Mouse (Mus musculus) hindbrain, embryonic 15.5 days (tissue): ENCODE results near the gene Pate3. TPM values are rescaled to one million over a fixed set of nuclear protein-coding genes. Genes with fewer than 3 reads are reported as not detected.
"Not testable (repeated sequence)": the region's sequence is repeated elsewhere in the genome, so short reads cannot be mapped to it uniquely, and the experiment has no call there.

Source experiments
- ATAC-seq: fragments of 200-750 bp; cut with Nextera tagmentation; 2 replicates; pipeline ENCODE4 v1.8.0; 2017; ENCODE audit warnings: low read depth, moderate number of reproducible peaks, moderate TSS enrichment; ENCODE audit not compliant: low FRiP score
- H3K27ac ChIP-seq: fragments of 300-500 bp; sonication (generic); replicated peaks from 2 replicates; pipeline ENCODE4 v1.5.1; 2015; ENCODE audit warnings: mild to moderate bottlenecking, inconsistent platforms
- H3K27me3 ChIP-seq: fragments of 300-500 bp; sonication (generic); 2 replicates; pipeline ENCODE4 v1.6.1; 2015; ENCODE audit warnings: control low read depth, inconsistent platforms
- H3K36me3 ChIP-seq: fragments of 300-500 bp; sonication (generic); 2 replicates; pipeline ENCODE4 v1.6.1; 2015; ENCODE audit warnings: control low read depth, inconsistent platforms
- H3K4me1 ChIP-seq: fragments of 300-500 bp; sonication (generic); replicated peaks from 2 replicates; pipeline ENCODE4 v1.6.1; 2015; ENCODE audit warnings: control low read depth, inconsistent platforms
- H3K4me2 ChIP-seq: fragments of 300-500 bp; sonication (generic); 2 replicates; pipeline ENCODE4 v1.6.1; 2015; ENCODE audit warnings: moderate library complexity, mild to moderate bottlenecking, inconsistent platforms
- H3K4me3 ChIP-seq: fragments of 300-500 bp; sonication (generic); 2 replicates; pipeline ENCODE4 v1.5.1; 2015; ENCODE audit warnings: mild to moderate bottlenecking, inconsistent platforms
- H3K9ac ChIP-seq: fragments of 300-500 bp; sonication (generic); 2 replicates; pipeline ENCODE4 v1.6.1; 2015; ENCODE audit warnings: inconsistent platforms
- H3K9me3 ChIP-seq: fragments of 300-500 bp; sonication (generic); 2 replicates; pipeline ENCODE4 v1.6.1; 2016; ENCODE audit warnings: control low read depth, inconsistent platforms
- WGBS: fragments of 180-500 bp; shearing (Covaris S2); methylation state at CpG from one replicate; pipeline ENCODE4 v1.1.7; 2015; 5-methylcytosine and 5-hydroxymethylcytosine counted together
- polyA plus RNA-seq: library from polyadenylated mRNA; unstranded; fragments of >200 nt; fragmentation: Nextera tagmentation; extraction: Ambion mirVana; gene quantifications from 2 replicates; pipeline ENCODE4 v1.2.1, GENCODE M21; 2015

Pate3 gene
- polyA plus RNA-seq = not detected in 2 replicates

GRCm38 (mm10) chr9:35648102-35648501, at the start of gene Pate3:
Gene Pate3, minus strand, starts transcription at chr9:35648202.
- Histone ChIP-seq H3K27ac (no peak within 1 kb of the TSS), H3K4me2 (no peak within 1 kb of the TSS), H3K4me3 (no peak within 1 kb of the TSS), H3K27me3 (no peaks in the 10 kb centered on the region), H3K36me3 (no peaks in the 10 kb centered on the region), H3K4me1 (no peaks in the 10 kb centered on the region), H3K9me3 (no peaks in the 10 kb centered on the region), H3K9ac (no peak within 1 kb of the TSS)
- no peak for ATAC-seq
- 90% methylated on average over 1 of the region's 1 CpGs for WGBS

- Histone ChIP-seq H3K4me3 (no peak overlapping the region), H3K9me3 (no peaks in the 10 kb centered on the region), H3K36me3 (no peaks in the 10 kb centered on the region), H3K4me2 (no peak overlapping the region), H3K4me1 (no peaks in the 10 kb centered on the region), H3K9ac (no peak overlapping the region), H3K27ac (no peak overlapping the region), H3K27me3 (no peaks in the 10 kb centered on the region)
- ATAC-seq = no peak
These were observed 43.9 kb upstream of the Pate3 start for GRCm38 (mm10) chr9:35691924-35692323.

GRCm38 (mm10) chr9:35687013-35687412, 39.0 kb upstream of the Pate3 start, which contains the start of gene Pate1:
Gene Pate1, minus strand, starts transcription at chr9:35687390.
- Histone ChIP-seq H3K36me3 (no peaks in the 10 kb centered on the region), H3K9ac (no peak within 1 kb of the TSS), H3K27me3 (no peaks in the 10 kb centered on the region), H3K4me2 (no peak within 1 kb of the TSS), H3K4me1 (no peaks in the 10 kb centered on the region), H3K4me3 (no peak within 1 kb of the TSS), H3K27ac (no peak within 1 kb of the TSS), H3K9me3 (no peaks in the 10 kb centered on the region)
- no peak for ATAC-seq
- WGBS = 59% methylated on average over 1 of the region's 1 CpGs

GRCm38 (mm10) chr9:35673557-35673956, 25.6 kb upstream of the Pate3 start:
- Histone ChIP-seq H3K27ac (no peak overlapping the region), H3K4me2 (no peak overlapping the region), H3K9me3 (no peaks in the 10 kb centered on the region), H3K4me1 (no peaks in the 10 kb centered on the region), H3K27me3 (no peaks in the 10 kb centered on the region), H3K9ac (no peak overlapping the region), H3K36me3 (no peaks in the 10 kb centered on the region), H3K4me3 (no peak overlapping the region)
- ATAC-seq = no peak
- WGBS = 82% methylated on average over 2 of the region's 2 CpGs

GRCm38 (mm10) chr9:35632981-35633380, 15.0 kb downstream of the Pate3 start:
- WGBS = 100% methylated on average over 1 of the region's 1 CpGs
- ATAC-seq = no peak

GRCm38 (mm10) chr9:35616784-35617183, 31.2 kb downstream of the Pate3 start:
- H3K27ac ChIP-seq, H3K9me3 ChIP-seq, H3K4me3 ChIP-seq, H3K4me2 ChIP-seq, H3K27me3 ChIP-seq, H3K9ac ChIP-seq, ATAC-seq, H3K36me3 ChIP-seq, H3K4me1 ChIP-seq: not testable (repeated sequence)
- WGBS = 76% methylated on average over 2 of the region's 2 CpGs

More at GRCm38 (mm10) chr9:35632981-35633380, 15.0 kb downstream of the Pate3 start:
- Histone ChIP-seq H3K4me1 (no peaks in the 10 kb centered on the region), H3K27me3 (no peaks in the 10 kb centered on the region), H3K27ac (no peak overlapping the region), H3K9ac (no peak overlapping the region), H3K4me2 (no peak overlapping the region), H3K9me3 (no peaks in the 10 kb centered on the region), H3K36me3 (no peaks in the 10 kb centered on the region), H3K4me3 (no peak overlapping the region)

- Histone ChIP-seq H3K4me2 (no peak overlapping the region), H3K36me3 (no peaks in the 10 kb centered on the region), H3K4me3 (no peak overlapping the region), H3K27me3 (no peaks in the 10 kb centered on the region), H3K9me3 (no peaks in the 10 kb centered on the region), H3K27ac (no peak overlapping the region), H3K4me1 (no peaks in the 10 kb centered on the region), H3K9ac (no peak overlapping the region)
- ATAC-seq = no peak
- WGBS = 34% methylated on average over 2 of the region's 2 CpGs
These were observed 34.0 kb downstream of the Pate3 start for GRCm38 (mm10) chr9:35614005-35614404.

- H3K4me1 ChIP-seq = no peaks in the 10 kb centered on the region
- no peaks in the 10 kb centered on the region for H3K27me3 ChIP-seq
- H3K36me3 ChIP-seq = no peaks in the 10 kb centered on the region
- no peak within 1 kb of the TSS for H3K4me2 ChIP-seq
- H3K4me3 ChIP-seq = no peak within 1 kb of the TSS
- ATAC-seq = no peak
- no peaks in the 10 kb centered on the region for H3K9me3 ChIP-seq
- no peak within 1 kb of the TSS for H3K9ac ChIP-seq
- H3K27ac ChIP-seq = no peak within 1 kb of the TSS
- WGBS = 81% methylated on average over 1 of the region's 1 CpGs
These were observed 36.2 kb downstream of the Pate3 start, which contains the start of gene Pate4 for GRCm38 (mm10) chr9:35611841-35612240. Gene Pate4, minus strand, starts transcription at chr9:35611941.

GRCm38 (mm10) chr9:35607647-35608405, 40.2 kb downstream of the Pate3 start:
- Histone ChIP-seq H3K36me3 (no peaks in the 10 kb centered on the region), H3K27me3 (no peaks in the 10 kb centered on the region), H3K9me3 (no peaks in the 10 kb centered on the region), H3K27ac (no peak overlapping the region), H3K4me3 (no peak overlapping the region), H3K9ac (no peak overlapping the region), H3K4me1 (no peaks in the 10 kb centered on the region), H3K4me2 (no peak overlapping the region)
- no peak for ATAC-seq
- 66% methylated on average over 8 of the region's 8 CpGs for WGBS

Other genes with a start within 250 kb of the Pate3 start
- 2.8 and 5.2 TPM in 2 replicates for gene Cdon, start 227.1 kb downstream of the Pate3 start, polyA plus RNA-seq
- not detected in 2 replicates for gene Gm1113, start 129.9 kb downstream of the Pate3 start, polyA plus RNA-seq
- gene Ddx25, start 89.7 kb downstream of the Pate3 start, polyA plus RNA-seq = 26.4 and 28.7 TPM in 2 replicates
- 15.6 and 16.6 TPM in 2 replicates for gene Pus3, start 89.6 kb downstream of the Pate3 start, polyA plus RNA-seq
- 0.94 and 0.97 TPM in 2 replicates for gene Pate2, start 77.9 kb downstream of the Pate3 start, polyA plus RNA-seq
- 15.3 and 16.2 TPM in 2 replicates for gene Hyls1, start 77.8 kb downstream of the Pate3 start, polyA plus RNA-seq
- gene Pate4, start 36.3 kb downstream of the Pate3 start, polyA plus RNA-seq = not detected in 2 replicates
- 0.09 TPM in 1 of 2 replicates, not detected in the other for gene Pate1, start 39.2 kb upstream of the Pate3 start, polyA plus RNA-seq
- gene Gm17677, start 92.8 kb upstream of the Pate3 start, polyA plus RNA-seq = not detected in 2 replicates
- not detected in 2 replicates for gene Gm17727, start 129.9 kb upstream of the Pate3 start, polyA plus RNA-seq
- not detected in 2 replicates for gene Gm27235, start 141.9 kb upstream of the Pate3 start, polyA plus RNA-seq
- not detected in 2 replicates for gene D730048I06Rik, start 141.9 kb upstream of the Pate3 start, polyA plus RNA-seq
- not detected in 2 replicates for gene 9230110F15Rik, start 195.9 kb upstream of the Pate3 start, polyA plus RNA-seq